Mouse (Mus musculus): ENCODE measurements around the gene Pet100.

GRCm38 (mm10) chr8:3609816-3610150 is 11.6 kb upstream of the Pet100 start:
- TF ChIP-seq POLR2A (IDR thresholded peaks at IDR 0.05; ENCODE audit: borderline replicate concordance, extremely low read depth, insufficient read depth, insufficient read length, poor library complexity, severe bottlenecking) = no peak
- no peak for TF ChIP-seq CTCF (IDR thresholded peaks at IDR 0.05; ENCODE audit: borderline replicate concordance, extremely low read depth, insufficient read depth, insufficient read length)

Data from brain, embryonic 14.5 days (tissue).